Mouse (Mus musculus): ENCODE measurements around the gene Ppara.

Ppara gene

DNA sequence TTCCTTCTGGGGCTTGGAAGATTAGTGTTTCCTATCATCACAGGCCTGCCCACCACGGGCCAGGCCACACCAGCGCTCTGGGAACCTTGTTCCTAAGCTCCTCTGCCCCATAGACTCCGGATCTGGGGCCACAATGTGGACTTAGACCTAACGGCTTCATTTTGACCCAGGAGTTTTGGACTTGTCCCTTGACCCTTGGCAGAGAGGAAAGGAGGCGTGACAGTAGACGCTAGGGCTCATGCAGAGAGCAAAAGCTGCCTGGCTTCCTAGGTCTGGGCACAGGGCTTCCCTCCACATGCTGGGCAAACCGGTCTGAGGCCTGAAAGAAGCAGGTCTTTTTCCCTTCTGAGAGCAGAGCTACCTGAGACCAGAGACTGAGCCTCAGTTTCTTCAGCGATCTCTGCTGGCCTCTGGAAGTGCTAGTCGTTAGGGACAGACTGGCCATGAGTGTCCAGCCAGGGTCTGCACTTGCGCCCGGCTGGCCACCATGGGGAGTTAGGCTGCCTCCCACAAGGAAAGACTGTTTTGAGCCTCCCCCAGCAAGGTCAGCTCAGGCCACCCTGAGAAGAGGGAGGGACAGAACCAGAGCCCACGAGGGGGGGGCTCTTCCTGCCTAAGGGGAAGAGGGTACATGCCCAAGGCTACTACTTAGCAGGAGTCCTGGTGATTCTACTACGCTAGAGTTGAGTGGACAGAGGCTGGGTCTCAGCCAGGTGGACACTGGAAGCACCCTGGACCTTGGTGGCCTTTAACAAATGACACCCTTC, 29.0 kb upstream of the Ppara start:
- DNase-seq, result peak; percentile 92

DNA sequence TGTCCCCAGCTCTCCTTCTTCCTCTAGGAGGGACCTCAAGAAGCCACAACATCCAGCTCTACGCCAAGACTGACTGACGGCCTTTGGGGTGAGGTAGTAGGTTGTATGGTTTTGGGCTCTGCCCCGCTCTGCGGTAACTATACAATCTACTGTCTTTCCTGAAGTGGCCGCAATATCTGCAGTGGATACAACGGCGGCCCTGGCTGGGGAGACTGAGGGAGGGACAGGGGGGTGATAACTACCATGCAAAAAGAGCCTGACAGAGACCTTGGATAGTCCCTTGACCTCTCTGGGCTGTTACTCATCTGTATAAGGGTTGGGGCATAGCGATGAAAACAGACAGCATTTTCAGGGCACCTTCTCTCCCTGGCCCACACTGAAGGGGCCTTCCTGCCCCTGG, 28.3 kb upstream of the Ppara start:
- no peak for DNase-seq

DNA sequence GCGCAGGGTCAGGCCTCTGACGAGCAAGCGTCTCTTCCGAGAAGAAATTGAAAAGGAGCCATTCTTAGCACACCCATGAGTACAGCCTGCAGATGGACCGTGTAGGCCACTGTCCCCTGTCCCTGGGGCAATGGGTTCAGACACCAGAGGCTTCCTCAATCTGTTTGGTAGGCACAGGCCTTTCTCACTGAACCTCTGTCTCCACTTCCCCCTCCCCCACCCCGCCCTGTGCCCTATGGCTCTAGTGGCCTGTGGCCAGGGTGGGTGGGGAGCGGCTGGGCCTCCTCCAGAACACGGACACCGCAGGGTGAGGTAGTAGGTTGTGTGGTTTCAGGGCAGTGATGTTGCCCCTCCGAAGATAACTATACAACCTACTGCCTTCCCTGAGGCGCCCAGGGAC, 27.8 kb upstream of the Ppara start:
- peak; percentile 86 for DNase-seq

DNA sequence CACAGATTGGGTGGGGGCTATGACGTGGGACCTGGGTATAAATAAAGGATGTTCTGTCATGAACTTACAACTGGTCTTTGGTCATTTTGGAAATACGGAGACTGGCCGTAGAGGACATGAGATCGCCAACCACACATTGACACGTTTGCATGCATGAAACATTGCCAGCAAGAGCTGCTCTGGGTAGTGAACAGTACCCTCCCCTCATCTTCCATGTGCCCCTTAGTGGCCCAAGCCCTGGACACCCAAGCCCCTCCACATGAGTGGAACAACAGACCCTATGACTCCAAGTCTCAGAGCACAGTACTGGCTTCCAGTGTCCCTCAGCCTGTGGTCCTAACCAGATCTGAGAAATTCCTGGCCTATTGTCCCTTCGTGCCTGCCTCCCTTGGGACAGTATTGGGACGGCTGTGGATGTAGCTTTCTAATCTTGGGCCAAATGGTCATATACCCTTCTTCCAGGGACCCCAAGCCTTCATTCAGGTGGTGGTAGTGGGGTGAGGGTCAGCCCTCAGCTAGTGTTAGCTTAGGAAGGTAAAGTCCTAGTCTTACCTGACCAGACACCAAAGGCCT, 27.2 kb upstream of the Ppara start:
- no peak for DNase-seq

DNA sequence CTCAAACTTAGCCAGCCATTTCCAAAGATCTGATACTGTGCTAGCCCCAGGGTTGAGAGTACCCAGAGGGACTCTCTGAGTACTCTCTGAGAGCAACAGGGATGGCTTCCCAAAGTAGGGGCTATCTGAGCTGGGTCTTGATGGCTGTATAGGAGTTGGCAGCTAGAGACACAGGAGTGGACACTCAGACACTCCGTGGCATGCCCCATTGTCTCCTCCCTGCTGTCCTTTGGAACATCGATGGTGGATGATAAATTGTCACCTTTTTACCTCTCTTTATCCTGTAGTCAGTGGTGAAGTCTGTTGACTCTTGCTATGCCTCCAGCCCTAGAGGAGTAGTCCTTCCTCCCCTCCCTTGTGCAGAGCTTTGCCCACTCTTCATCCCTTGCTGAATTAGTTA, 26.6 kb upstream of the Ppara start:
- DNase-seq, result no peak

DNA sequence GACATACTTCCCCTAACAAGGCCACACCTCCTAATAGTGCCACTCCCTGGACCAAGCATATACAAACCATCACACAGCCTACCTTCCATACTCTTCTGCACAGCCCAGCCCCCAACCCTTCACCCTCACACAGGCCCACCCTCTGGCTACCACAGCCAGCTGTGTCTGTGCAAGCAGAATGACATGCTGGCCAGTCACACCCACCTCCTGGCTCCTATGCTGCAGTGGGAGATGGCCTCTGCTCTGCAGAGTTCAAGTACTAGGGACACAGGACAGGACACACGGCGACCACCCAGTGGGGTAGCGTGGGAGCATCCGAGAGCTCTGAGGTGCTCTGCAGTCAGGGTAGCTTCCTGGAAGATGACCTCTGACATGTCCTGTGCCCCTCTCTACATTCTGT, 25.9 kb upstream of the Ppara start:
- peak; percentile 51 for DNase-seq

DNA sequence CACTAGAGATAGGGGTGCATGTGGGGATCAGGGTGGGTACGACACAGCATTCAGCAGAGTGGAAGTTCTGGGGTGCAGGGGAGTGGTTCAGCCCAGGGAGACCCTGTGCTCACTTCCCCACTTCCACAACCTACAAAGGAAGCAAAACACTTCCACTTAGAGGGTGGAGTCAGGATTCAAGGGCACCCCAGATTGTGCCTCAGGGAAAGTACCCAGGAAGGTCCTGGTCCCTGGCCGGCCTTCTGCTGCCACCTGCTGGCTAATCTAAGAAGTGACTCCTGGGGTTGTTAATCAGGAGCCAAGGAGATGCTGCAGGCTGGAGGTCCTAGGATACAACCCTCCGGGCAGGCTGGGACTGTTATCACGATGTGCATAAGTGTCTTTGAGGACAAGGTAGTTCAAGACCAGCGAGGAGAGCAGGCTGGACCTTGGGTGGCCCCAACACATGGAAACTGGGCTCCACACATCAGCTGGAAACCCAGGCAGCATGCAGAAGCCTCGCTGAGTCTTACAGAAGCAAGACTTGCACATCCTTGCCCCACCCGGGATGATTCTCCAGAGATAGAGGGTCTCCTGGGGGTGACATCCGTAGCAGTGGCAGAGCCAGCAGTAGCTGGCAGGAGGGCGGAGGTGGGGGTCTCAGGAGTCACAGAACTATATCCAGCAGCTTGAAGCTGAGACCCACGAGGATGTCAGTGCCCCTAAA, 25.4 kb upstream of the Ppara start:
- DNase-seq, result peak; percentile 89

DNA sequence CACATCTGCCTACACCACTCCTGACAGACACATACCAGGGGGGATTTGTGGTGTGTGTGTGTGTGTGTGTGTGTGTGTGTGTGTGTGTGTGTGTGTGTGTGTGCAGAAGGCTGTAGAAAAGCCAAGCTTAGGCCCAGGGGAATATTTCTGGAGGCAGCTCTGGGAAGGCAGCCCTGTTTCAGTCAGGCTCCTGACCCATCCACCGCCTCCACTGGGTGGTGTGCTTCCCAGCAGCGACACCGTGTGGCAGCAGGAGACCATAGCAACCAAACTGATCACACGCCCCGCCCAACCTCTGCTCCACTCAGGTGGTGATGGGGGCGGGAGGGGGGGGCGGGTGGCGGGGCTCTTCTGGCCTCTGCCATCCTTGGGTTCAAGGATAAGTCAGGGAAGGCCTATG, 24.6 kb upstream of the Ppara start:
- peak; percentile 76 for DNase-seq

DNA sequence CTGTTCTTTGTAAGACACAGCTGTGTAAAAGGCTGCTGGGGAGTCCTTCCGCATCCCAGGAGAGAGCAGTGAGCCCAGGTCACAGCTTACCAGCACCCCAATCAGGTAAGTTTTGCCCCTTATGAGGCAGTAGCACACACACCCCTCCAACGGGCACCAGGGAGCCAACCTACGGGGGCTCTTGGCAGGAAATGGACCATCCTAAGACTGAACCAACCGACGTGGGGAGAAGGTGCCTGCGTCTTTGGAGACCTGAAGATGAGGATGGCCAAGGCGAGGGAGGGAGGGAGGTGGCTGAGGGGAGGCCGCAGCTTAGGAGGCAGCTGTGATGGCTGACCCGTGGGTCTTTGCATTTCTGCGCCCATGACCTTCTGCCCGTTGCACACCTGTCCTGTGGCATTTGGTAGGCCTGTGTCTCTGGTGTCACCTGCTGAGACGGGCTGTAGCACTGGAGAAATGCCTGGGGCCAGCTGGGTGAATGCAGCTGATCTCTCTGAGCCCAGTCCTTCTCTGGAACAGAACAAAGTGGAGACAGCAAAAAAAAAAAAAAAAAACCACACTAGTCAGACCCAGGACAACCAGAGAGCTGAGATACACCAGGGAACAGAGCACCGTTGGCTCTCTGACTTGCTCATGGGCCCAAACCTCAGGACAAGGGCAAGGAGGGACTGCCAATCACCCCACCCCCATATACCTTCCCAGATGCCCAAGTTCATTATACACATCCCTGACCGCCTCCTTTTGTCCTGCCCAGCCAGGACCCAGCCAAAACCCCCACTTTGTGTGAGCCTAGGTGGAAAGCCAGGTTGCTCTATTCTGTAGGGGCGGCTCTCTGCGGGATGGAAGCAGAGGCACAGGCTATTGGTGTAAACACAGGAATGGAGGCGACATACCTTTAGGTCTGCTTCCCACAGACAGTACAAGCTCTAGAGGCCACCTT, 23.9 kb upstream of the Ppara start:
- DNase-seq, result no peak

DNA sequence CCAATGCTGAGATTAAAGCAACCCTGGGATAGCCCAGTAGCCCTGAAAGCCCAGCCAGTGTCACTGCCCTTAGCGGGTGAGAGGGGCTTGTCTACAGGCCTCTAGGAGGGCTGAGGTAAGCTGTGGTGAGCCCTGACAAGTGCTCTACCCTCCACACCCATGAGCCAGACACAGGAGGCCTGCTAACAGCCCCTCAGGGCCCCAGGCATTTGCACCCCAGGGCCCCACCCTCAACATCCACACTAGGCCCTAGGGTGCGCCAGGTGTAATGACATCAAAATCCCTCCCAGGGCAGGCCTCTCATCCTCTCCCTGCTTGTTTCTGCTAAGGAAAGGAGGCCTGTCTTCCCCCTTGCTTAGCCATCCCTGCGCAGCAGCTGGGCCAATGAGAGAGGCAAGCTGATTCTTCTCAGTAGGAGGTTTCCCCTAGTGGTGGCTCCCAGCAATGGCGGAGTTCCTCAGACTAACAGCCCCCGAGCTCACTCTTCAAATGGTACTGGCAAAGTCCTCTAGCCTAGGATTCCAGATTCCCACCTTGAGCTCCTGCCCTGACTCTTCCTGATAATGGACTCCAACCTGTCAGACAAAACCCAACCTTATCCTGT, 22.1 kb upstream of the Ppara start:
- no peak for DNase-seq

DNA sequence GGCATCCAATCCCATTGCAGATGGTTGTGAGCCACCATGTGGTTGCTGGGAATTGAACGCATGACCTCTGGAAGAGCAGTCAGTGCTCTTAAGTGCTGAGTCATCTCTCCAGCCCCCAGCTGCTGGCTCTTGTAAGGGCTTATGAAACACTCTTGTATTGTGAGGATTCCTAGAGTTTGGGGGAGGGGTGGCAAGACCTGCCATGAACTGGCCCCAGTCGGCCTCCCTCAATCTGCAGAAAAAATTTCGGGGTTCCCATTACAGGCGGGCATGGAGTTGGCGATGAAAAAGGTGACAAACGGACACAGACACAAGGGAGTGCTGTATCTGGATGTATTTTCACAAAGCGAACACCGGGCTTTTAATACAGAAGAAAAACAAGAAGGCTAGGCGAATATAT, 21.4 kb upstream of the Ppara start:
- no peak for DNase-seq

DNA sequence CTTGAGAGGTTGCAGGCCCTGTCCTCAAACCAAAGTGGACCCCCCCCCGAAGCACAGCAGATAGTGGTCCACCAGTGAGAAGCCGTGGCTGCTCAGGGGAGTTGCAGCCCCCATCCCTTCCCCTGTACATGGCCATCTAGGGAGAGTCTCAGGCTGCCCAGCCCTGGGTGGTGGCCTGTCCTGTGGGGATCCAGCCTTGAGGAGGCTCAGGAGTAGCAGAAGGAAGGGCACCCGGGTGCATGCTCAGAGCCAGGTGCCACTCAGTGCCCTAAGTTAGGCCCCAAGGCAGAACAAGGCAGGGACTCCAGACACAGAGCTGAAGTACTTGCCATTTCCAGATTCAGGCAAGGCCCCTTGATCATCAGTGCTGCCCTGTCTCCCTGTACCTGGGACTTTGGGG, 19.7 kb upstream of the Ppara start:
- no peak for DNase-seq

DNA sequence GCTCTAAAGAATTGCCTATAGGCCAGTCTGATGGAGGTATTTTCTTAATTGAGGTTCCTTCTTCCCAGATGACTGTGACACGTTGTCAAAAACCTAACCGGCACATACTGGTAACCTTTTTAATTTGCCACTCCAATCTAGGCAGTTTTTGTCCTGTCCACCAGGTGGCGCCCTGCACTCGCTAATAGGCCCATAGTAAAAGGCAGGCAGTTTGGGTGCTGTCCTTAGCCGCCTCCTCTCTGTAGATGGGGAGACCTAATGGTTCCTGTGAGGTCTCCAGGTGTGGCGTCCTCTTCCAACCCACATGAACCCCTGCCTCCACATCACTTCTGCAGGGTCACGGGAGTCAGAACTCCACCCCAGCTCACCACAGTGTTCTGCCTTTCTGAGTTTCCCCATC, 18.7 kb upstream of the Ppara start:
- peak; percentile 82 for DNase-seq

DNA sequence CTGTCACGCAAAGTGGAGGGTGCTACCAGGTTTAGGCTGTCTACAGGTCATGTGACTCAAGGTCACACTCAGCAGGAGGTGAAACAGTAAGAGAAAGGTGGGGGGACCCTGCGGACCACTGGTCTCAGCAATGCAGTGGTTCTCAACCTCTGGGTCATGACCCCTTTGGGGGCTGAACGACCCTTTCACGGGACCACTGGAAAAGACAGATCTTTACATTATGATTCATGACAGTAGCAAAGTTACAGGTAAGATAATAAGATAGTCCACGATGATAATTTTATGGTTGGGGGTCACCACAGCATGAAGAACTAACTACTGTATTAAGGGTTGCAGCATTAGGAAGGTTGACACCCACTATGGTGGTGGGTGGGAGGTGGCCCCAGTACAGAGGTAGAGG, 18.2 kb upstream of the Ppara start:
- no peak for DNase-seq

DNA sequence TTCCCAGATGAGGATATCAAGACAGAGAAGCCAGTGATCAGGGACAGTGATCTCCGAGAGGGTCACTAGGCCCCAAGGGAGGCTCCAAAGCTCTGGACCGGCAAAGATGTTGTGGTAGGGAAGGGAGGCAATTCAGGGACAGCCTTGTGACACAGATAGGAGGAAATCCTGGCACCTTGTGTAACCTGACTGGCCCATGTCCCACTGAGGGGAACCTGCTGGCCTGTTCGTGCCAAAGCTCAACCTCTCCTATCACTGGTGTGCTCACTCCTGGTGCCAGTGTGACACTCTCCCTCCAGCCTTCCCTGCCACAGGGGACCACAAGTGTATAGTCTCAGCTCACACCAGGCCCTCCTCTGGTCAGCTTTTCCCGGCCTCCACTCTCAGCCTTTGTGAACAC, 17.8 kb upstream of the Ppara start:
- DNase-seq, result no peak

DNA sequence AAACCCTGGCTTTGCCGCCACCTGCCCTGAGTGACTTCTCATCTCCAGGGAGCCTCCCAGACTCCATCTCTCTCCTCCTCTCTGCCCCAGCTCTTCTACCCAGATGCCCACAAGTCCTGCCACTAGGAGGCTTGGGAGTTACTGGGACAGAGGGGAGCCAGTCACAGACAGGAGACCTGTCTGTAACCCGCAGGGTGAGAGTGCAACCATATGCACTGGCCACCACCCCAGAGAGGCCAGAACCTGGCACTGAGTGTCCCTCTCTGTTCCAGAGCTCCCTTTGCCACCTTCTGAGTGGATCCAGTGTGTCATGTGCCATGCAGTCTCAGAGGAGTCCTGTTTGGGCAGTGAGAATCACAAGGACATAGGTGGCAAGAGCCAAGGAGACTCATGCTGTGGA, 17.0 kb upstream of the Ppara start:
- DNase-seq, result no peak

DNA sequence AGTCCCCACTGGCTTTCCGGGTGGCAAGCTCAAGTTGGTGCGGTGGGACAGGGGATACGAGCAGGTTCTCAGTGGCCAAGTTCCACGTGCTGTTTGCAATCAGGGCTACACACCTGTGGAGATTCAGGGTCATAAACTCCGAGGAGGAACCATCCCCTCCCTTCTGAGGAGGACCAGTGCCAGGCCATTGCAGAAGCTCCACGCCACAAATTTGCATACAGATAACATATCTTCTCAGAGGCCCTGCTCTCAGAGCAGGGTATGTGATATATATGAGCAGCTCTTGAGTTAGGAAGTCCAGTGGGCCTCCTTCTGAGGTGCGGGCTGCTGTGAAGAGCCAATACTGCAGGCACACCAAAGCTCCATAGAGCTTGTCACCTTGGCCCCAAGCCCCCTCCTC, 15.8 kb upstream of the Ppara start:
- no peak for DNase-seq

DNA sequence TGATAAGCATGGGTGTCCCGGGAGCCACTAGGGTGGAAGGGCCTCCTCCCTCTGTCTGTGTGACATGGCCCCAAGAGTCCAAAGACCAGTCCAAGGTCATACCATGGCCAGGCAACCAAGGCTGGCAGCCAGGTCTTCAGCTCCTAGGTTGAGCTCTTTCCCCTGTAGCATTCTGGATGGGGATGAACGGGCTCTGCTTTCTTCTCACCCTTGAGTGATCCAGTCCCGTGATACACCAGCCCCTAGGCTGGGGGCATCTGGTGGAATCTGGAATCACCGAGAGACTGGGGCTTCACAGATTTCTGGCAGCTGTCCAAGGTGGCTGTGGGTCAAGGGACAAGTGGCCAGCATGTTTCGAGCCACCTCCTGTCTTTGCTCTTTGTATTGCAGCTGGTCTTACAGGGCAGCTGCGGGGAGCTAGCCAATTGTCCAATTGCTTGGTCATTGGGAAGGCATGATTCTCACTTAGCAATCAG, 14.4 kb upstream of the Ppara start:
- DNase-seq, result peak; percentile 84

DNA sequence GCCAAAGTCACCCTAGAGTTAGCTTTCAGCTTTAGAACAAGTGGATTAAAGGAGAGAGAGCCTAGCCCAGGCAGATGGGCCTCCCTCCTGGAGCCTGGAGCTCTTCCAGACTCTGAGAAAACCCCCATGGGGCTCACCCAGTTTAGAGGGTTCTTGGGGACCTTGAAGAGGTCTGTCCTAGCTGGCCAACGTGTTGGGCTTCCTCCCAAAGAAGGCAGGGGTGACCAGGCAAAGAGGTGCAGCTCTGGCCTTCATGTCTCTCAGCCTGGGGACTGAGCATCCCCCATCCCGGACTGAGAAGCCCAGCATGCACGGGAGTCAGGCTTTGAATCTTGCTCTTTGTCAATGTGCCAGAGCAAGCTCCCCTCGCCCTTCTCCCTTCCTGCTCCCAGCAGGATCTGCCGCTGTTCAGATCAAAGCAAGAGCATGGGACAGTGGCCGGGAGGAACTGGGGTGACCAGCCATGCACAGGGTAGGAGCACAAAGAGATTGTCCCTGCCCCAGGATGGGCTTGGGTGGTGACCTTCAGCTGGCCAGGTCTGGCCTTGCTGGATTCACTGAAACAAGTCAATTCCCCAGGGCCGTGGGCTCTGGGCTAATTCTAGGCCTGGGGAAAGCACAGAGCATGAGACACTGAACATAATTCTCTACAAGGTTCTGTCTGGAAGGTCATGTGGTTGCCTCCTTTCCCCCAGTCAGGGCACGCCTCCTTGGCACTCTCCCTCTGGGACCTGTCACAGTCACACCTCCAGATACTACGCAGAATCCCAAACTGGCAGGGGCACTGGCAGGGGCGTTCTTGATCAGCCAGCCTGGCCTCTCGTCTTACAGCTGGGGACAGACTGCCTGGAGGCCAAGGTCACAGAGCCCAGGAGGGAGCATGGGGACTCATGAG, 10.3 kb upstream of the Ppara start:
- DNase-seq, result peak; percentile 81

DNA sequence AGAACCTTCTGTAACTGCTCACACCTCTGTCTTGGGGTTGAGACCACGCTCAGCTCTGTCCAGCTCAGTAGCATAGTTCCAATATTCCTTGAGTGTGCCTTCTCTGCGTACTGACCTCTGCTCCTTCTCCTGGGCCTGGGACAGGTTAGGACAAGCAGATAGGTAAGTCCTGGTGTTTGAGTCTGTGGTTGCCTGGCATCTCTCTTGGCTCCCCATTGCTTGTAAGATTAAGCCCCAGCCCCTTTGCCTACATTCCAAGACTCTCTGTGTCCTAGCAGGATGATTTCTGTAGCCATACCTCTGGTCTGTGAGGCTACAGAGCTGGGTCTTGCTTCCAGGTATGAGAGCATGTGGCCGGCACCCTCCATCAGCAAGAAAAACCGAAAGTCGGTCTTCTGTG, 6.6 kb upstream of the Ppara start:
- no peak for DNase-seq

DNA sequence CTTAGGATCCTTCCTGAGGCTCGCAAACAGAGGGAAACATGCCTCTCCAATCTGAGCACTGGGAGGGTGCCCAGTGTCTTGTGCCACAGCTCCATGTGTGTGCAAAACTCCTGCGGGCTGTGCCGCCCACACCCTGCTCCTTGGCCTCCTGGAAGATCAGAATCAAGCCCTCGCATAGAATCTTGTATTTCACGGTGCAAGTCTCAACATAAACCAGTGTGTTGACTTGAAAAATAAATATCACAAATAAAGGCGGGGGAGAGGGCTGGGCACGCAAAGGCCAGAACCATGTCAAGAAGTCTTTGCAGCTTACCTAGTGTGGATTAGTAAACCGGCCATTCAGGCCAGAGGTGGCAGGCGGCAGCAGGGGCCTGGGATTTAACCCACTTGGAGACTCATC, 5.5 kb upstream of the Ppara start:
- no peak for DNase-seq

DNA sequence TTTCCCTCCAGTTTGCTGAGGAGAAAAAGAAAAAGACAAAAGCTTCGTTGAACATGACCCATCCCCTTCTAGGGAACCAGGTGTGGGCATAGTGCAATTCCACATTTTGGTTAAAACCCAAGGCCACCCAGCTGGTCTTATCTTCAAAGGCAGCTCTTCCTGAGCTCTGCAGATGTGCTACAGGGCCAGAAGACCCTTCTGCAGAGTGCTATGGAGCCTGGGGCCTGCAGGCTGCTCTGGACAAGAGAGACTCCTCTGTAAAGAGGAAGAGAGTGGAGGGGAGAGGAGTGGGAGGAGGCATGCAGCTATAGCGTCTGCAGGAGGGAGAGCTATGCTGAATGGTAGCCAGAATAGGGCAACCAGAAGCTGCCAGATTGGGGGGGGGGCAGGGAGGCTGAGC, 4.8 kb upstream of the Ppara start:
- no peak for DNase-seq

Data from kidney, adult 11 months (tissue).